Mouse (Mus musculus): Measurements from ENCODE around the gene Npy1r. TPM values are rescaled to one million over a fixed set of nuclear protein-coding genes. Genes with fewer than 3 reads are reported as not detected.

The Npy1r gene
- total and polyA plus RNA-seq, 3 experiments: not detected

GRCm38 (mm10) chr8:66751621-66752020, 54.6 kb downstream of the Npy1r start:
- Histone ChIP-seq H3K79me2 (replicated peaks; ENCODE audit: control insufficient read depth, extremely low read depth, insufficient read depth, poor library complexity, severe bottlenecking) (no peaks in the 10 kb centered on the region), H3K9ac (ENCODE audit: insufficient read depth, low read depth) (no peak overlapping the region), H3K36me3 (replicated peaks in 1 of 2; ENCODE audit: control insufficient read depth in 1 of 2, insufficient read depth in 1 of 2, low read length in 1 of 2) (no peaks in the 10 kb centered on the region), H3K4me1 (ENCODE audit: control insufficient read depth in 1 of 2, insufficient read depth in 2 of 2) (peaks cover 0 to 6% of the 10 kb centered on the region in 2 experiments; a peak in 2 of 4 replicates), H3K27ac (ENCODE audit: insufficient read depth, low read depth) (no peak overlapping the region), H3K4me3 (replicated peaks in 1 of 3; ENCODE audit: low read depth in 2 of 3, low read length in 2 of 3, poor library complexity in 1 of 3) (no peak overlapping the region), H3K9me3 (replicated peaks; ENCODE audit: low read length) (no peaks in the 10 kb centered on the region), H3K4me2 (ENCODE audit: insufficient read depth, low read depth, poor library complexity, severe bottlenecking) (no peak overlapping the region), H3K27me3 (replicated peaks) (no peaks in the 10 kb centered on the region)
- dilution Hi-C loops (cut with MboI; ENCODE audit: extremely low pct_ligation_motif_present, extremely low pct_unique_long_range_greater_than_20kb, low sequenced_read_pairs) (no loop called here), in situ Hi-C loops (cut with MboI; ENCODE audit: low pct_ligation_motif_present, low pct_unique_long_range_greater_than_20kb, low sequenced_read_pairs) (no loop called here)
- TF ChIP-seq ETS1 (conservative IDR thresholded peaks at IDR 0.05; ENCODE audit: low read depth, low read length) (no peak), USF1 (IDR thresholded peaks at IDR 0.05; ENCODE audit: low read depth, low read length) (no peak), RAD21 (IDR thresholded peaks at IDR 0.05; ENCODE audit: low read depth, low read length) (no peak), JUN (IDR thresholded peaks at IDR 0.05; ENCODE audit: insufficient read depth, low read depth, low read length) (no peak), MAX (IDR thresholded peaks at IDR 0.05; ENCODE audit: low read length) (no peak), TCF12 (IDR thresholded peaks at IDR 0.05; ENCODE audit: low read depth, low read length) (no peak), CTCF (conservative IDR thresholded peaks at IDR 0.05 in 1 of 2, IDR thresholded peaks at IDR 0.05 in 1 of 2; ENCODE audit: low read depth in 2 of 2, low read length in 2 of 2) (no peak), ZKSCAN1 (IDR thresholded peaks at IDR 0.05; ENCODE audit: borderline replicate concordance, low read depth, low read length) (no peak), UBTF (IDR thresholded peaks at IDR 0.05; ENCODE audit: low read depth, low read length) (no peak), ELF1 (IDR thresholded peaks at IDR 0.05; ENCODE audit: low read depth, low read length) (no peak), KAT2A (IDR thresholded peaks at IDR 0.05; ENCODE audit: insufficient replicate concordance, low read length) (no peak), ZMIZ1 (IDR thresholded peaks at IDR 0.05; ENCODE audit: low read depth, low read length) (no peak), MYC (IDR thresholded peaks at IDR 0.05; ENCODE audit: low read depth, low read length) (no peak), MAZ (IDR thresholded peaks at IDR 0.05; ENCODE audit: low read depth, low read length) (no peak), PAX5 (IDR thresholded peaks at IDR 0.05; ENCODE audit: low read length) (no peak)
- no peak for DNase-seq (ENCODE audit: extremely low read depth)

DNA sequence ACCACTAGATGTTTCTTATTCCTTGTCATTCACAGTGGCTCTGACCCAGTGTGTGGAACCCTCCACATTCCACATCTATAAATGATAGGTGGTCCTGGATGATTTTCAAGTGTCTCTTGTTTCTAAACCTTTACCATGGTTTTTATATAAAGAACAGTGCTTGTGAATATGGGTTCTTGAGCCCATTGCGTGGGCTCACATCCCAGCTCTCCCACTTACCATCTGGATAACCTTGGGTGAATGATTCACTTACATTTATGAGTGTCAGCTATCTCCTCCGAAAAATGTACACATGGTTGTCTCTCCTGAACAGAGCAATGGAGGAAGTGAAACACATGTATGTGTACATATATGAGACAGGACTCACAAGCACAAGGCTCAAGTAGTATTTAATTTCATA, 59.2 kb downstream of the Npy1r start:
- no peak for DNase-seq (ENCODE audit: extremely low read depth)
- H3K9me3 ChIP-seq (replicated peaks; ENCODE audit: low read length): no peaks in the 10 kb centered on the region
- in situ Hi-C loops (cut with MboI; ENCODE audit: low pct_ligation_motif_present, low pct_unique_long_range_greater_than_20kb, low sequenced_read_pairs) (no loop called here), dilution Hi-C loops (cut with MboI; ENCODE audit: extremely low pct_ligation_motif_present, extremely low pct_unique_long_range_greater_than_20kb, low sequenced_read_pairs) (no loop called here)
- H3K27me3 ChIP-seq (replicated peaks): no peaks in the 10 kb centered on the region
- no peaks in the 10 kb centered on the region for H3K79me2 ChIP-seq (replicated peaks; ENCODE audit: control insufficient read depth, extremely low read depth, insufficient read depth, poor library complexity, severe bottlenecking)
- H3K4me1 ChIP-seq (ENCODE audit: control insufficient read depth in 1 of 2, insufficient read depth in 2 of 2): peaks cover 0 to 15% of the 10 kb centered on the region in 2 experiments; a peak in 2 of 4 replicates
- H3K36me3 ChIP-seq (replicated peaks in 1 of 2; ENCODE audit: control insufficient read depth in 1 of 2, insufficient read depth in 1 of 2, low read length in 1 of 2): no peaks in the 10 kb centered on the region
- no peak overlapping the region for H3K4me3 ChIP-seq (replicated peaks in 1 of 3; ENCODE audit: low read depth in 2 of 3, low read length in 2 of 3, poor library complexity in 1 of 3)
- no peak overlapping the region for H3K4me2 ChIP-seq (ENCODE audit: insufficient read depth, low read depth, poor library complexity, severe bottlenecking)
- H3K27ac ChIP-seq (ENCODE audit: insufficient read depth, low read depth): no peak overlapping the region
- TF ChIP-seq RAD21 (IDR thresholded peaks at IDR 0.05; ENCODE audit: low read depth, low read length) (no peak), MXI1 (IDR thresholded peaks at IDR 0.05; ENCODE audit: low read depth, low read length) (no peak), NELFE (IDR thresholded peaks at IDR 0.05; ENCODE audit: low read depth, low read length) (no peak), POLR2AphosphoS2 (IDR thresholded peaks at IDR 0.05; ENCODE audit: low read depth, low read length) (no peak), USF1 (IDR thresholded peaks at IDR 0.05; ENCODE audit: low read depth, low read length) (no peak), CHD2 (IDR thresholded peaks at IDR 0.05; ENCODE audit: low read length) (no peak), IRF4 (IDR thresholded peaks at IDR 0.05; ENCODE audit: low read depth, low read length) (no peak), CHD1 (IDR thresholded peaks at IDR 0.05; ENCODE audit: low read depth, low read length) (no peak), BHLHE40 (IDR thresholded peaks at IDR 0.05; ENCODE audit: low read depth, low read length) (no peak), SIN3A (IDR thresholded peaks at IDR 0.05; ENCODE audit: low read length) (no peak), ZMIZ1 (IDR thresholded peaks at IDR 0.05; ENCODE audit: low read depth, low read length) (no peak), RCOR1 (conservative IDR thresholded peaks at IDR 0.05; ENCODE audit: low read depth, low read length) (no peak), HCFC1 (IDR thresholded peaks at IDR 0.05; ENCODE audit: low read depth, low read length) (no peak), EP300 (IDR thresholded peaks at IDR 0.05; ENCODE audit: low read length) (no peak)
- H3K9ac ChIP-seq (ENCODE audit: insufficient read depth, low read depth): no peak overlapping the region
